Mouse (Mus musculus): Measurements from ENCODE around the gene Slc6a19. TPM values are rescaled to one million over a fixed set of nuclear protein-coding genes. Genes with fewer than 3 reads are reported as not detected.
"Not testable (repeated sequence)": the region's sequence is repeated elsewhere in the genome, so short reads cannot be mapped to it uniquely, and the experiment has no call there.

Gene Slc6a19
- not detected for total RNA-seq (2021)

DNA sequence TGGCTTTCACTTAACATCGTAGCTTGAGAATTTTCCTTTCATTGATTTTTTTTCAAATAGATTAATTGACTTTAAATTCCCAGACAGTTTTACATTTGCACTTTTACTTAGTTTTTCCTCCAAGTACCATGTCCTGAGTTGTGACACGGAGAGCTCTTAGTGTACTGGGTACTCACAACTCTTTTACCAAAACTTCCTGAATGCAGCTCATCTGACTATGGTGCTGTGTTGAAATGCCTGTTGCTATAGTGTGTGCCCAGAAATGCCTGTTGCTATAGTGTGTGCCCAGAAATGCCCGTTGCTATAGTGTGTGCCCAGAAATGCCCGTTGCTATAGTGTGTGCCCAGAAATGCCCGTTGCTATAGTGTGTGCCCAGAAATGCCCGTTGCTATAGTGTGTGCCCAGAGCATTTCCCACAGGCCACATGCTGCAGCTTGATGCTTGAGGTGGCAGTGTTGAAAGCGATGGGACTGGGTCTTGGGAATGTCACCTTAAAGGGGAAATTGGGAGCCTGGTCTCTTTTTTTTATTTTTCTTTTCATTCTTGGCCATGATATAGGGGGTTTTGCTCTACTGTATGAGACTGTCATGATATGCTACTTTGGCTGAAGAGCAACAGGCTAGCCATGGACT is at the start of gene Slc6a19:
Gene Slc6a19, minus strand, starts transcription at position 172 of the 632 bp plus-strand sequence.
- intact Hi-C loops (cut with DNase I), result no loop called here
- no peak for DNase-seq (ENCODE audit: extremely low spot score in 1 of 2, low spot score in 2 of 2)

DNA sequence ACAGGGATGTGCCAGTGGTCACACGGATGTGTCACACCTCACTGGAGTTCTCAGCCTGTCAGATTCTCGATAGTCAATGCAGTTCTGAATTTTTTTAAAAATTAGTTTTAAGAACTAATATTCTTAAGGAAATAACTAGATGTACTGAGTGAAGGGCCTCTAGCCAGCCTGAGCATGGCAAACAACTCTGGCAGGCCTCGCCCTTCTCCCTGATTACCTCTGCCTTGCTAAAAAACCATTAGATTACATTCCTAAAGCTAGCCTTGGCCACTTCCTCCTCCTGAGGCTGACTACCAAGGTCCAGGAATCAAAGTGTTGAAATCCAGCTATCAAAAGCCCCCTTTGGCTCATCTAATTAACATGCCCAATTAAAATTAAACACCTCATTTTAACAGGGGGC is 46.6 kb upstream of the Slc6a19 start:
- intact Hi-C loops (cut with DNase I), result no loop called here
- no peak for DNase-seq (ENCODE audit: extremely low spot score in 1 of 2, low spot score in 2 of 2)

DNA sequence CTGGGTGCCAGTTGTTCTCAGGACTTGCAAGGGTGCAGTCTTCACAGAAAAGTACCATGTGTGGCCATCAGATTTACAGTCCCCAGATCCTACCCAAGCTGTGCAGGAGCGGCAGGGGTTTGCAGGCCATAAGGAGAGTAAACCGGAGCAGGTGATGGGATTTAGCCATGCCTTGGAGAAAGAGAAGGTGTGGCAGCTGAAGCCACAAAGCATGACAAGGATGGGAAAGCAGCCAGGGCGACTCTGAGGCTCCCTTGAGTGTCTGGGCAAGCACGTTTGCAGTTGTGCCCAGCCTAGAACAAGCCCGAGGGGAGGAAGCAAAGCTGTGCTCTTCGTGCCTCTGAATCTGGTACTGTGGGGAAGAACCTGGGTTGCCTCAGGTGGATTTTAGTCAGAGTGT is 45.8 kb upstream of the Slc6a19 start:
- intact Hi-C loops (cut with DNase I), result no loop called here
- no peak for DNase-seq (ENCODE audit: extremely low spot score in 1 of 2, low spot score in 2 of 2)

- intact Hi-C loops (cut with DNase I), result no loop called here
These were observed 44.2 kb upstream of the Slc6a19 start for GRCm38 (mm10) chr13:73748663-73749440.

GRCm38 (mm10) chr13:73743662-73744061 is 39.0 kb upstream of the Slc6a19 start:
- DNase-seq (ENCODE audit: extremely low spot score in 1 of 2, low spot score in 2 of 2), result no peak
- intact Hi-C loops (cut with DNase I), result no loop called here

More at GRCm38 (mm10) chr13:73748663-73749440, 44.2 kb upstream of the Slc6a19 start:
- DNase-seq (ENCODE audit: extremely low spot score in 1 of 2, low spot score in 2 of 2), result peak in 1 of 2 experiments; percentile 39

DNA sequence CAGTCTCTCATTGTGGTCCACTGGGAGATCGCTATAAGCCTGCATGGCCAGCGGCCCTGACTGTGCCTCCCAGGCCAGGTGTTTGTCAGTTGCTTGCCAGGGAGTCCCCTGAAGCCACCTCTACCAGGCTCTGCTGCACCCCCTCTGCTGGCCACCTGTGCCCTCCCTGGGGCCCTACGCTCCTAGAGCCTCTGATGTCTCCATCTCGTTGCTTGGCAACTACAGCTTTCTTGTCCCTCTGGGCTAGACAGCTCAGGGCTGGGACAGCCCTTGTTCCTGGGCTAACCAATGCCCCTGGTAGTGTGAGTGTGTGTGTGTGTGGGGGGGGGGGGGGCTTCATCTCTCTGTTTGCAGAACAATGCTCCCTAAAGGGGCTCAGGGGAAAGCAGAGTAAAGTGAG is 38.3 kb upstream of the Slc6a19 start:
- no peak for DNase-seq (ENCODE audit: extremely low spot score in 1 of 2, low spot score in 2 of 2)
- intact Hi-C loops (cut with DNase I), result no loop called here

DNA sequence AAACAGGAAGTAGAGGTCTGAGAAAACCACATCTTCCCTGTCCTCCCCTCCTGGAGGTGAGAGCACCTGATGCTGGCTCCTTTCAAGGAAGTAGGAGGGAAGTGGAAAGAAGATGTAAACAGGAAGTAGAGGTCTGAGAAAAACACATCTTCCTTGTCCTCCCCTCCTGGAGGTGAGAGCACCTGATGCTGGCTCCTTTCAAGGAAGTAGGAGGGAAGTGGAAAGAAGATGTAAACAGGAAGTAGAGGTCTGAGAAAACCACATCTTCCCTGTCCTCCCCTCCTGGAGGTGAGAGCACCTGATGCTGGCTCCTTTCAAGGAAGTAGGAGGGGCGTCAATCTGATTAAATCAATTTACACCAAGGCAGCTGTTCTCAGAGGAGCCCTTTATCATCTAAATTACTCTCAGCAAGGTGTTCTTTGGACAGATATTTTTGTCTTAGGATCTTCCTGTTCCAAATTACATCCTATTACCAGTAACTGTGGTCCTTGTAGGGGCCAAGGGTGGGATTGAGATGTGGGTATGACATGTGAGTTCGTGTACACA is 35.8 kb upstream of the Slc6a19 start:
- DNase-seq (ENCODE audit: extremely low spot score in 1 of 2, low spot score in 2 of 2); intact Hi-C loops (cut with DNase I): not testable (repeated sequence)

GRCm38 (mm10) chr13:73736943-73737342 is 32.3 kb upstream of the Slc6a19 start:
- intact Hi-C loops (cut with DNase I), result no loop called here
- no peak for DNase-seq (ENCODE audit: extremely low spot score in 1 of 2, low spot score in 2 of 2)

DNA sequence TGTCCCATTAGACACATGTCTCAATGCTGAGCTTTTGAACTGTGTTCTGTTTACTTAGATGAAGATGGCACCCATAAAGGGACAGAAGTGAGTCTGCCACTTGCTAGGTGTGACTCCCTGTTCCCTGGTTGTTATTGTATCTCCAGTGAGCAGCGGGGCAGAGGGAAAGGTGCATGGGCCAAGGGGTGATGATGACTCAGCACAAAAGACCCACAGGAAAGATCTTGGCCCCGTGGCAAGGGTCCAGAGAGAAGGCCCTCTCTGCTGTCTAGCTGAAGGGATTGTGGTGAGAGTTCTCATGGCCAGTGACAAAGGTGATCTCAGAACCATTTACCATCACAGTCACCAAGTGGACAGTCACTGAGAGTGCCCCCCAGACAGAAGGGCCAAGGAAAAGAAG is 31.3 kb upstream of the Slc6a19 start:
- DNase-seq (ENCODE audit: extremely low spot score in 1 of 2, low spot score in 2 of 2), result no peak
- intact Hi-C loops (cut with DNase I), result no loop called here

- intact Hi-C loops (cut with DNase I), result no loop called here
- peak in 1 of 2 experiments; percentile 34 for DNase-seq (ENCODE audit: extremely low spot score in 1 of 2, low spot score in 2 of 2)
These were observed 30.6 kb upstream of the Slc6a19 start for GRCm38 (mm10) chr13:73735270-73735669.

DNA sequence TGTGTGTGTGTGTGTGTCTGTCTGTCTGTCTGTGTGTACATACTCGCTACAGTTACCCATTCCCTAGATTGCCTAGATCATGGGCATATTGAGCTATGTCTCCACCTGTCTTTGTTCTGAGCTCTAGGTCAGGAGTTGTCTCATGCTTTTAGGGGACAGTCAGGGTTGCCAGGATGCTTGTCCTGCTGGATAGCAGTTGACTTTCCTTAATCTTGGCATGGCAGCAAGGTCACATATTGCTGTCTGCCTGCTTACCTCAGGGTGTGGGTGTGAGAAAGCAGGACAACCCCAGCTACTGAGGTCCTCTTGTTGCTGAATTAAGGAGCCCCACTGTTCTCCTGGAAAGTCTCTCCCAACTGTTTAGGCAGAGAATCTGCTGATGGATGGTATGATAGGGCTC is 29.7 kb upstream of the Slc6a19 start:
- no peak for DNase-seq (ENCODE audit: extremely low spot score in 1 of 2, low spot score in 2 of 2)
- intact Hi-C loops (cut with DNase I), result no loop called here

GRCm38 (mm10) chr13:73732742-73733700 is 28.4 kb upstream of the Slc6a19 start, which contains the start of gene Slc12a7:
Slc12a7 (plus strand) TSS chr13:73733094.
- intact Hi-C loops (cut with DNase I), result no loop called here
- DNase-seq (ENCODE audit: extremely low spot score in 1 of 2, low spot score in 2 of 2), result peak in 1 of 2 experiments; percentile 45

DNA sequence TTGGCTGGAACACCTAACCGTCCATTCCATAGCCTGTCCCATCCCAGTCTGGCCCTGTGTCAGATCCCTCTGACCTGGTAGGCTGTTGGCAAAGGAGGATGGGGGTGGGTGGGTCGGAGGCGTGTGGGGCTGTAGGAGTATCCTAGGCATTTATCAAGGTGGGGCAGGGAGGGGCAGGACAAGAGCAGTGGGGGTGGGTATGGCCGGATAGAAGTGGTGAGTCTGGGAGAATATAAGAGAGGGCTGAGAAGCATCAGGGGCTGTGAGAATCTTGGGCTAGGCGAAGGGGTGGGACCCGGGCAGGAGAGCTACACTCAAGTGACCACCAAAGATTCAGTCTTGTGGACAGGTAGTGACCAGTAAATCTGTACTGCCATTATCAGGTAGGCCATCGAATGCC is 27.6 kb upstream of the Slc6a19 start:
- DNase-seq (ENCODE audit: extremely low spot score in 1 of 2, low spot score in 2 of 2), result no peak
- intact Hi-C loops (cut with DNase I), result no loop called here

- intact Hi-C loops (cut with DNase I), result no loop called here
- no peak for DNase-seq (ENCODE audit: extremely low spot score in 1 of 2, low spot score in 2 of 2)
These were observed 26.2 kb upstream of the Slc6a19 start for GRCm38 (mm10) chr13:73730913-73731312.

- intact Hi-C loops (cut with DNase I), result no loop called here
- no peak for DNase-seq (ENCODE audit: extremely low spot score in 1 of 2, low spot score in 2 of 2)
These were observed 24.0 kb upstream of the Slc6a19 start for GRCm38 (mm10) chr13:73728633-73729032.

DNA sequence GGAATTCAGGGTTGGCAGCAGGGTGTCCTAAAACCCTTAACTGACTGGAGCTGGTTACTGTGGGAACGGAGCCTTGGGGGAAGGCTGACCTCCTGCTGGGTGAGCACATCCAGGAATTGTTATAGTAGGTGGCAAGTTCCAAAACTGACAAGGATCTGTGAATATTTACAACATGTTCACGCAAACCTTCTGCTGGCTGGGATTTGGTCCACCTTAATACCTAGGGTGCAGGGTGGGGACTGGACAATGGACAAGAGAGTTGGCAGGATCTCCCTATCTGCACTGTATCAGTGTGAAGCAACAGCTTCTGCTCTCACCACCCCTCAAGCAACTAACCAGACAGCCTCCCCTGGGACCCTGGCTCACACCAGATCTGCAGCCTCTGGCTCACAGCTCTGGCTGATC is 23.0 kb upstream of the Slc6a19 start:
- peak in 1 of 2 experiments; percentile 74 for DNase-seq (ENCODE audit: extremely low spot score in 1 of 2, low spot score in 2 of 2)
- intact Hi-C loops (cut with DNase I), result no loop called here

DNA sequence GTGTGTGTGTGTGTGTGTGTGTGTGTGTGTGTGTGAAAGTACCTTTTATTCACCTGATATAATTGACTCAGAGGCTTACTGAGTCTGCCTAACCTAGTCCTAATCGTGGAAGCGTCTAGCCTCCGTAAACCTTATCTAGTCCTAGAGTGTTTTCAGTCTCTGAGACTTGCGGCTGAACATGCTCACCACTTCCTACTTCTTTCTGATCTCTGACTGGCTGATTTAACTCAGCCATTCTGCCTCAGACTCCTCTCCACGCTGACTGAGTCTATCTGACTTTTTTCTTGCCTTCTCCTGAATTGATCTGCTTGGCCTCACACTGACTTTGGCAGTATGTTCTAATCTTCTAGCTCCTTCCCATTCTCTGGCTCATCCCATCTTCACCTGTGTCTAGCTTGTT is 20.6 kb upstream of the Slc6a19 start:
- intact Hi-C loops (cut with DNase I), result no loop called here
- no peak for DNase-seq (ENCODE audit: extremely low spot score in 1 of 2, low spot score in 2 of 2)

DNA sequence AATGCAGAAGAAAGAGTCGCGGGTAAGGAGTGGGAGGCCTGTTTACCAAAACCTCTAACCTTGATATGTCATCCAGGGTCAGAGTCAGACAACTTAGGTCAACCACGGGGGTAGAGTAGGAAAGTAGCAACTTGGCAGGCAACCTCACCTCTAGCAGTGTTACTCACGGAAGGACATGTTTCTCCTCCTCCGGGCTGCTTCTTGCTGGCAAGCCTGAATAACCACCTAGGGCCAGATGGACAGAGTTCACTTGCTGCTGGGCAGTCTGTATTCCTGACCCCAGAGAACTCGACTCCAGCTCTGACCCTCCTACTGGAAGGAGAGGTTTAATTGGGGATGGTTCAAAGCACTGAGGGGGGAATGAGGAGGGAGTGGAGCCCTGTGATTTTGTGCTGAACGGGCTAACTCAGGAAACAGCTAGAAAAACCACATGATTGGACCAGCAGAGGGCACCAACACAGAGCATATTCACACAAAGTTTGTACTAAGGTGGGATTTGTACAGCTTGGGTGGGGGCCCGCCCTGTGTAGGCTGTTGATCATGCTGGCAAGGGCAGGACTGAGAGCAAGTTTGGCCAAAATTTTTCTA is 18.5 kb upstream of the Slc6a19 start:
- intact Hi-C loops (cut with DNase I), result loop anchor here (5.0 kb wide), 1 partner anchor 99 kb away; no protein-coding TSS in a partner anchor

More for the DNA sequence above, 18.5 kb upstream of the Slc6a19 start:
- peak; percentile 29 to 61 for DNase-seq (ENCODE audit: extremely low spot score in 1 of 2, low spot score in 2 of 2)

All from left cerebral cortex, postnatal 10 days (tissue).